Mouse (Mus musculus) neutrophil, adult 83 days (primary cell): ENCODE results near the gene Luc7l. TPM values are rescaled to one million over a fixed set of nuclear protein-coding genes. Genes with fewer than 3 reads are reported as not detected.

ENCODE experiments used
- total RNA-seq, 2 experiments: library from RNA; stranded (reverse); gene quantifications; one replicate each; pipeline ENCODE4 v1.2.4; 2023

Gene Luc7l
- total RNA-seq = 10 to 100 TPM; 36.2 to 36.9 TPM

GRCm38 (mm10) chr17:26252539-26253251 lies at the start of gene Luc7l:
Luc7l (plus strand) TSS chr17:26252896.

GRCm38 (mm10) chr17:26207686-26208085 lies 45.0 kb upstream of the Luc7l start, which contains the start of gene Arhgdig:
Arhgdig (minus strand) TSS chr17:26207786.

GRCm38 (mm10) chr17:26244101-26244841 lies 8.4 kb upstream of the Luc7l start, which contains the start of gene Fam234a:
Fam234a (minus strand) TSS chr17:26244242.

Other genes starting within 250 kb of the Luc7l start
- 1 to 10 TPM; 1.7 to 1.9 TPM for gene Rab11fip3, start 183.3 kb upstream of the Luc7l start, total RNA-seq
- 1 to 10 TPM; 3.8 to 4.5 TPM for gene Decr2, start 162.6 kb upstream of the Luc7l start, total RNA-seq
- gene Nme4, start 157.3 kb upstream of the Luc7l start, total RNA-seq = 1 to 10 TPM; 5.3 to 5.4 TPM
- gene Tmem8, start 139.6 kb upstream of the Luc7l start, total RNA-seq = 10 to 100 TPM; 66.8 to 74.8 TPM
- gene Mrpl28, start 129.4 kb upstream of the Luc7l start, total RNA-seq = 10 to 100 TPM; 34.5 to 41.7 TPM
- gene Axin1, start 114.2 kb upstream of the Luc7l start, total RNA-seq = 10 to 100 TPM; 37.0 to 40.7 TPM
- gene Pdia2, start 53.8 kb upstream of the Luc7l start, total RNA-seq = 1 to 10 TPM; 4.4 to 8.5 TPM
- gene Rgs11, start 49.9 kb upstream of the Luc7l start, total RNA-seq = not detected
- gene Arhgdig, start 45.1 kb upstream of the Luc7l start, total RNA-seq = under 1 TPM; 0.55 to 0.57 TPM
- gene Fam234a, start 8.7 kb upstream of the Luc7l start, total RNA-seq = 10 to 100 TPM; 65.5 to 77.1 TPM
- 10 to 100 TPM; 14.6 to 15.3 TPM for gene Neurl1b, start 161.9 kb downstream of the Luc7l start, total RNA-seq